Mouse (Mus musculus) midbrain, embryonic 10.5 days (tissue): ENCODE data around the gene Megf11. TPM values are rescaled to one million over a fixed set of nuclear protein-coding genes. Genes with fewer than 3 reads are reported as not detected.

ENCODE experiments used
- microRNA-seq: library from miRNA; unstranded; fragments of <30 nt; microRNA quantifications from one replicate; pipeline ENCODE4, GENCODE M21; 2017
- polyA plus RNA-seq: library from polyadenylated mRNA; unstranded; fragments of >200 nt; fragmentation: Nextera tagmentation; extraction: Ambion mirVana; gene quantifications from 2 replicates; pipeline ENCODE4 v1.2.1, GENCODE M21; 2016

Megf11 gene
- polyA plus RNA-seq, 1 experiment from 2014 or later: 1.3 TPM

Small RNA genes lying within 50 kb of the gene (microRNA-seq; reads per million reads assigned to microRNA genes)
- gene Gm47308: not detected

Other genes with a start within 250 kb of the Megf11 start
- gene Zwilch, start 212.5 kb upstream of the Megf11 start, polyA plus RNA-seq: 42.6 and 42.8 TPM in 2 replicates
- gene Rpl4, start 212.3 kb upstream of the Megf11 start, polyA plus RNA-seq: 1,053 and 1,229 TPM in 2 replicates
- gene Snapc5, start 206.4 kb upstream of the Megf11 start, polyA plus RNA-seq: 40.0 and 42.3 TPM in 2 replicates
- 3.0 and 3.1 TPM in 2 replicates for gene Uchl4, start 150.4 kb upstream of the Megf11 start, polyA plus RNA-seq
- gene Map2k1, start 132.0 kb upstream of the Megf11 start, polyA plus RNA-seq: 75.9 and 86.7 TPM in 2 replicates
- 274 and 311 TPM in 2 replicates for gene Tipin, start 104.0 kb upstream of the Megf11 start, polyA plus RNA-seq
- gene Dis3l, start 44.3 kb upstream of the Megf11 start, polyA plus RNA-seq: 22.0 and 22.9 TPM in 2 replicates